Mouse (Mus musculus) C2C12 (cell line): ENCODE measurements around the gene Tmem215.

Experiments used
- CEBPB ChIP-seq: IDR thresholded peaks from one replicate; pipeline ENCODE4 v1.6.1; 2011; ENCODE audit warnings: low read depth, mild to moderate bottlenecking, control low read depth, moderate library complexity
- CTCF ChIP-seq: IDR thresholded peaks from one replicate; pipeline ENCODE4 v1.5.1; 2011; ENCODE audit not compliant: control insufficient read depth, insufficient read depth, insufficient read length
- MAX ChIP-seq: IDR thresholded peaks from one replicate; pipeline ENCODE4 v1.6.1; 2011; ENCODE audit warnings: mild to moderate bottlenecking, control low read depth
- MYOD1 ChIP-seq: IDR thresholded peaks from one replicate; pipeline ENCODE4 v1.6.1; 2011; ENCODE audit warnings: low read depth; ENCODE audit not compliant: control insufficient read depth, insufficient read length
- USF1 ChIP-seq: IDR thresholded peaks from one replicate; pipeline ENCODE4 v1.6.1; 2011; ENCODE audit warnings: low read depth, mild to moderate bottlenecking, control low read depth, moderate library complexity

DNA sequence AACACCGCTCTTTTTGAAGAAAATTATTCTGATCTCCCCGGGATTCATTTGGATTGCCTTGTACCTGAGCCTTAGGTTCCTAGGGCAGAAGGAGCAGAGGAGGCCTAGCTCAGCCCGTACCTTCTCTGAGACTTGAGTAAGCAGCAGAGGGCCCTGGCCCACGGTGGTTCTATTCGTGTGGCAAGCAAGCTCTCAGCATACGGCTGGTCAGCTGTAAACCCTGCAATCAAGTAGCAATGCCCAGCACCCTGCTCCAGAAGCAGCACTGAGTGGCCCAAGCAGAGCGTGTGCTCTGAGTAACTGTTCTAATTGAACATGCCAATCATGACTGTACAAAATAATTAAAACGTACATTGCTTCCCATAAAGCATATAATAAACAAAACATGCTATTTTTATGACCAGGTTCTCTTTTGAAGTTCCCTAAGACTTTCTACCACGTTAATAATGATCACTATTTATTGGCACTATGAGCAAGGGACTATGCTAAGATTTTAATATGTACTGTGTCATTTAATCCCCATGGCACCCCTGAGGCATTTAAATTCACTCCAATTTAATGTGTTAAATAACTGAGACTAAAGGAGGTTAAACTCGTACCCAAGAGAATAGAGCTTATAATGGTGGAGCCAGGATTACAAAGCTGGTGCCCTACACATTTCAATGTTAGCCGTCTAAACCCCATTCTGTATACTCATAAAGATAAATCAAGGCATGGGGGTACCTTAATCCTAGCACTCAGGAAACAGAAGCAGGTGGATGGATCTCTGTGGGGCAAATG is 28.0 kb downstream of the Tmem215 start:
- no peak for TF ChIP-seq CTCF
- TF ChIP-seq MAX = no peak
- TF ChIP-seq USF1 = no peak
- no peak for TF ChIP-seq MYOD1
- no peak for TF ChIP-seq CEBPB
